Mouse (Mus musculus): ENCODE data around the gene Vti1a. TPM values are rescaled to one million over a fixed set of nuclear protein-coding genes. Genes with fewer than 3 reads are reported as not detected.
A peak's percentile ranks its signal among the peaks of the same experiment; 100 is the strongest.

Vti1a gene
- total RNA-seq, 2 experiments from 2014 or later: 14.8 to 15.6 TPM

- no peak for DNase-seq
Observed at GRCm38 (mm10) chr19:55588948-55589896, 273.1 kb downstream of the Vti1a start.

GRCm38 (mm10) chr19:55592876-55593691, 277.0 kb downstream of the Vti1a start:
- DNase-seq: no peak

GRCm38 (mm10) chr19:55593729-55594444, 277.8 kb downstream of the Vti1a start:
- DNase-seq: no peak

GRCm38 (mm10) chr19:55594451-55594850, 278.4 kb downstream of the Vti1a start:
- no peak for DNase-seq

GRCm38 (mm10) chr19:55595945-55596649, 280.0 kb downstream of the Vti1a start:
- no peak for DNase-seq

- DNase-seq: no peak
Observed at GRCm38 (mm10) chr19:55596804-55597203, 280.7 kb downstream of the Vti1a start.

- DNase-seq: no peak
Observed at GRCm38 (mm10) chr19:55597296-55597695, 281.2 kb downstream of the Vti1a start.

GRCm38 (mm10) chr19:55597951-55598350, 281.9 kb downstream of the Vti1a start:
- DNase-seq: no peak

- DNase-seq: no peak
Observed at GRCm38 (mm10) chr19:55599124-55599523, 283.0 kb downstream of the Vti1a start.

- DNase-seq: no peak
Observed at GRCm38 (mm10) chr19:55607725-55608124, 291.6 kb downstream of the Vti1a start.

- DNase-seq: no peak
Observed at GRCm38 (mm10) chr19:55608858-55609375, 292.8 kb downstream of the Vti1a start.

- no peak for DNase-seq
Observed at GRCm38 (mm10) chr19:55609806-55610205, 293.7 kb downstream of the Vti1a start.

GRCm38 (mm10) chr19:55615743-55616142, 299.6 kb downstream of the Vti1a start:
- no peak for DNase-seq

GRCm38 (mm10) chr19:55616276-55616675, 300.2 kb downstream of the Vti1a start:
- DNase-seq: no peak

GRCm38 (mm10) chr19:55616937-55617336, 300.8 kb downstream of the Vti1a start:
- no peak for DNase-seq

GRCm38 (mm10) chr19:55618546-55618945, 302.5 kb downstream of the Vti1a start:
- DNase-seq: no peak

GRCm38 (mm10) chr19:55620411-55621008, 304.4 kb downstream of the Vti1a start:
- no peak for DNase-seq

- peak; percentile 25 for DNase-seq
Observed at GRCm38 (mm10) chr19:55621011-55621625, 305.0 kb downstream of the Vti1a start.

- no peak for DNase-seq
Observed at GRCm38 (mm10) chr19:55622821-55623220, 306.7 kb downstream of the Vti1a start.

GRCm38 (mm10) chr19:55623605-55624004, 307.5 kb downstream of the Vti1a start:
- DNase-seq: no peak

GRCm38 (mm10) chr19:55626483-55626882, 310.4 kb downstream of the Vti1a start:
- DNase-seq: no peak
